Mouse (Mus musculus) liver, embryonic 11.5 days (tissue): ENCODE measurements around the gene Lrmda. TPM values are rescaled to one million over a fixed set of nuclear protein-coding genes. Genes with fewer than 3 reads are reported as not detected.

Experiments
- ATAC-seq: fragments of 200-750 bp; cut with Nextera tagmentation; replicated peaks from 2 replicates; pipeline ENCODE4 v1.8.0; 2017; ENCODE audit warnings: moderate number of reproducible peaks, mild to moderate bottlenecking, moderate TSS enrichment, moderate library complexity; ENCODE audit not compliant: low FRiP score
- DNase-seq: peaks from one replicate; pipeline ENCODE4 v3.0.0-alpha.2; 2017; ENCODE audit warnings: low spot score
- H3K27ac ChIP-seq: fragments of 300-500 bp; sonication (generic); 2 replicates; pipeline ENCODE4 v1.5.1; 2014; ENCODE audit warnings: mild to moderate bottlenecking, low read depth, low read length, control low read depth
- H3K27me3 ChIP-seq: fragments of 300-500 bp; sonication (generic); replicated peaks from 2 replicates; pipeline ENCODE4 v1.6.1; 2014; ENCODE audit warnings: low read length, mixed read lengths; ENCODE audit not compliant: control insufficient read depth, insufficient read depth
- H3K36me3 ChIP-seq: fragments of 300-500 bp; sonication (generic); 2 replicates; pipeline ENCODE4 v1.6.1; 2014; ENCODE audit warnings: mild to moderate bottlenecking, low read length, moderate library complexity, mixed read lengths; ENCODE audit not compliant: control insufficient read depth, insufficient read depth
- H3K4me1 ChIP-seq: fragments of 300-500 bp; sonication (generic); replicated peaks from 2 replicates; pipeline ENCODE4 v1.6.1; 2014; ENCODE audit warnings: low read length, mixed read lengths; ENCODE audit not compliant: control insufficient read depth, insufficient read depth
- H3K4me2 ChIP-seq: fragments of 300-500 bp; sonication (generic); 2 replicates; pipeline ENCODE4 v1.6.1; 2014; ENCODE audit warnings: mild to moderate bottlenecking, control low read depth, moderate library complexity
- H3K4me3 ChIP-seq: fragments of 300-500 bp; sonication (generic); 2 replicates; pipeline ENCODE4 v1.5.1; 2014; ENCODE audit warnings: low read depth, low read length, control low read depth
- H3K9ac ChIP-seq: fragments of 300-500 bp; sonication (generic); 2 replicates; pipeline ENCODE4 v1.6.1; 2014; ENCODE audit warnings: low read depth, low read length, control low read depth
- H3K9me3 ChIP-seq: fragments of 300-500 bp; sonication (generic); 2 replicates; pipeline ENCODE4 v1.6.1; 2016; ENCODE audit warnings: low read length, inconsistent platforms, mixed read lengths; ENCODE audit not compliant: control insufficient read depth
- WGBS: fragments of 180-500 bp; shearing (Covaris S2); extraction: QIAGEN DNeasy Blood & Tissue Kit; methylation state at CpG from one replicate; pipeline ENCODE4 v1.1.7; 2014; 5-methylcytosine and 5-hydroxymethylcytosine counted together
- polyA plus RNA-seq: library from polyadenylated mRNA; unstranded; fragments of >200 nt; fragmentation: Nextera tagmentation; extraction: Ambion mirVana; gene quantifications from 2 replicates; pipeline ENCODE4 v1.2.1, GENCODE M21; 2014

Gene Lrmda
- polyA plus RNA-seq, 1 experiment from 2014 or later, result 0.53 TPM

- ATAC-seq (no peak), DNase-seq (no peak)
- Histone ChIP-seq H3K27ac (no peak overlapping the region), H3K9me3 (no peaks in the 10 kb centered on the region), H3K27me3 (no peaks in the 10 kb centered on the region), H3K4me1 (no peaks in the 10 kb centered on the region), H3K4me2 (no peak overlapping the region), H3K4me3 (no peak overlapping the region), H3K9ac (no peak overlapping the region), H3K36me3 (no peaks in the 10 kb centered on the region)
- 85% methylated on average over 11 of the region's 11 CpGs for WGBS
These were observed 719.1 kb downstream of the Lrmda start for GRCm38 (mm10) chr14:22738603-22739002.

- no peaks in the 10 kb centered on the region for H3K9me3 ChIP-seq
- H3K4me2 ChIP-seq, result no peak overlapping the region
- no peaks in the 10 kb centered on the region for H3K36me3 ChIP-seq
- no peaks in the 10 kb centered on the region for H3K27me3 ChIP-seq
- ATAC-seq (no peak), DNase-seq (no peak)
- no peak overlapping the region for H3K27ac ChIP-seq
- H3K4me3 ChIP-seq, result no peak overlapping the region
- no peaks in the 10 kb centered on the region for H3K4me1 ChIP-seq
- H3K9ac ChIP-seq, result no peak overlapping the region
These were observed 723.0 kb downstream of the Lrmda start for GRCm38 (mm10) chr14:22742527-22742926.

GRCm38 (mm10) chr14:22743264-22743663 lies 723.8 kb downstream of the Lrmda start:
- Histone ChIP-seq H3K9me3 (no peaks in the 10 kb centered on the region), H3K4me1 (no peaks in the 10 kb centered on the region), H3K4me2 (no peak overlapping the region), H3K27me3 (no peaks in the 10 kb centered on the region), H3K27ac (no peak overlapping the region), H3K36me3 (no peaks in the 10 kb centered on the region), H3K4me3 (no peak overlapping the region), H3K9ac (no peak overlapping the region)
- DNase-seq (no peak), ATAC-seq (no peak)
- 40% methylated on average over 4 of the region's 4 CpGs for WGBS

GRCm38 (mm10) chr14:22744701-22745100 lies 725.2 kb downstream of the Lrmda start:
- Histone ChIP-seq H3K4me3 (no peak overlapping the region), H3K27ac (no peak overlapping the region), H3K4me2 (no peak overlapping the region), H3K36me3 (no peaks in the 10 kb centered on the region), H3K4me1 (no peaks in the 10 kb centered on the region), H3K27me3 (no peaks in the 10 kb centered on the region), H3K9me3 (no peaks in the 10 kb centered on the region), H3K9ac (no peak overlapping the region)
- ATAC-seq, result no peak
- no peak for DNase-seq
- 46% methylated on average over 5 of the region's 5 CpGs for WGBS

GRCm38 (mm10) chr14:22745263-22745881 lies 725.9 kb downstream of the Lrmda start:
- Histone ChIP-seq H3K4me2 (no peak overlapping the region), H3K27me3 (no peaks in the 10 kb centered on the region), H3K4me3 (no peak overlapping the region), H3K27ac (no peak overlapping the region), H3K36me3 (no peaks in the 10 kb centered on the region), H3K9ac (no peak overlapping the region), H3K4me1 (no peaks in the 10 kb centered on the region), H3K9me3 (no peaks in the 10 kb centered on the region)
- ATAC-seq (no peak), DNase-seq (no peak)
- WGBS, result 58% methylated on average over 1 of the region's 1 CpGs

- Histone ChIP-seq H3K9me3 (no peaks in the 10 kb centered on the region), H3K27me3 (no peaks in the 10 kb centered on the region), H3K4me2 (no peak overlapping the region), H3K36me3 (no peaks in the 10 kb centered on the region), H3K4me1 (no peaks in the 10 kb centered on the region), H3K27ac (no peak overlapping the region), H3K9ac (no peak overlapping the region), H3K4me3 (no peak overlapping the region)
- DNase-seq, result no peak
- ATAC-seq, result no peak
- 22% methylated on average over 5 of the region's 5 CpGs for WGBS
These were observed 726.5 kb downstream of the Lrmda start for GRCm38 (mm10) chr14:22745882-22746480.

GRCm38 (mm10) chr14:22747816-22748215 lies 728.3 kb downstream of the Lrmda start:
- WGBS, result 83% methylated on average over 5 of the region's 5 CpGs
- DNase-seq (no peak), ATAC-seq (no peak)
- Histone ChIP-seq H3K4me3 (no peak overlapping the region), H3K36me3 (no peaks in the 10 kb centered on the region), H3K27me3 (no peaks in the 10 kb centered on the region), H3K9ac (no peak overlapping the region), H3K9me3 (no peaks in the 10 kb centered on the region), H3K27ac (no peak overlapping the region), H3K4me2 (no peak overlapping the region), H3K4me1 (no peaks in the 10 kb centered on the region)

- no peak for ATAC-seq
- no peak overlapping the region for H3K4me3 ChIP-seq
- H3K9ac ChIP-seq, result no peak overlapping the region
- no peaks in the 10 kb centered on the region for H3K36me3 ChIP-seq
- H3K4me2 ChIP-seq, result no peak overlapping the region
- no peaks in the 10 kb centered on the region for H3K27me3 ChIP-seq
- H3K9me3 ChIP-seq, result no peaks in the 10 kb centered on the region
- no peak overlapping the region for H3K27ac ChIP-seq
- no peak for DNase-seq
- H3K4me1 ChIP-seq, result no peaks in the 10 kb centered on the region
These were observed 730.9 kb downstream of the Lrmda start for GRCm38 (mm10) chr14:22750409-22750808.

- Histone ChIP-seq H3K27me3 (no peaks in the 10 kb centered on the region), H3K4me2 (no peak overlapping the region), H3K4me1 (no peaks in the 10 kb centered on the region), H3K9me3 (no peaks in the 10 kb centered on the region), H3K27ac (no peak overlapping the region), H3K9ac (no peak overlapping the region), H3K4me3 (no peak overlapping the region), H3K36me3 (no peaks in the 10 kb centered on the region)
- ATAC-seq, result no peak
- DNase-seq, result no peak
- 82% methylated on average over 10 of the region's 10 CpGs for WGBS
These were observed 731.8 kb downstream of the Lrmda start for GRCm38 (mm10) chr14:22751290-22751689.
